Mouse (Mus musculus): ENCODE measurements at regions not wholly inside any gene's neighbourhood (a gene's known extent, or its start where the extent isn't known, plus 50 kb on each side); places are given as distances from the start of the nearest gene placed in this dataset.

- no peak for DNase-seq (ENCODE audit: low spot score in 2 of 2)
Measured at GRCm38 (mm10) chr5:64605171-64605570, 198.0 kb upstream of the Klf3 start.

- DNase-seq (ENCODE audit: low spot score in 2 of 2): no peak
Measured at GRCm38 (mm10) chr5:64605991-64606390, 197.2 kb upstream of the Klf3 start.

DNA sequence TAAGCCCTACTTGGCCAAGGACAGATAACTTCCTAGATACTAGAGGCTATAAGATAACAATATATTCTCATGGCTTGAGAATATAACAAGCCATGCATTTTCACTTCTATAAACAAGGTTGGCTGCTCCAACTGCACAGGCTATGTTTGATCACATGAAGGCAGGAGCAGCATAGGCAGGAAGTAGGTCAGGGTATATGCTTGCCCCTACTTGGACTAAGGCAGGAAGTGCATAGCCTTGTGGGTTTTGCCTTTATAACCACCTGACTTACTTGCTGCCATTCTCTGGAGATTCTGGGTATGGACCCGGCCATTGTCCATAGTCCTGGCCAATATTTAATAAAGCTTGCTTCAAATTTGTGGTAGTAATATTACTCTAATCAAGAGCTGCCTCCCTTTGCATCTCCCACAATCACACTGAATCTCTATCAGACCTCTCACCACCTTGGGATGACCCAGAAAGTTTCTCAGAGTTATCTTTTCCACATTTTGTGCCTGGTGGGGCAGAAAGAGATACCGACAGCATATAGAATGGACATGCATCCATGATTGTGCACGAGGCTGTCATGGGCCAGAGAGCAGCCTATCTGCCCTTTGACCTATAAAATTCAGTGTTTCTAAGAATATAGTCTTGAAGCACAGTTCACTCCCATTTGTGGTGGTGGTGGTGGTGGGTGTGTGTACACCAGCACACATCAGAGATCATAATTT, 193.7 kb upstream of the Klf3 start:
- DNase-seq (ENCODE audit: low spot score in 2 of 2): no peak

GRCm38 (mm10) chr5:64610146-64610545, 193.0 kb upstream of the Klf3 start:
- DNase-seq (ENCODE audit: low spot score in 2 of 2): no peak

DNA sequence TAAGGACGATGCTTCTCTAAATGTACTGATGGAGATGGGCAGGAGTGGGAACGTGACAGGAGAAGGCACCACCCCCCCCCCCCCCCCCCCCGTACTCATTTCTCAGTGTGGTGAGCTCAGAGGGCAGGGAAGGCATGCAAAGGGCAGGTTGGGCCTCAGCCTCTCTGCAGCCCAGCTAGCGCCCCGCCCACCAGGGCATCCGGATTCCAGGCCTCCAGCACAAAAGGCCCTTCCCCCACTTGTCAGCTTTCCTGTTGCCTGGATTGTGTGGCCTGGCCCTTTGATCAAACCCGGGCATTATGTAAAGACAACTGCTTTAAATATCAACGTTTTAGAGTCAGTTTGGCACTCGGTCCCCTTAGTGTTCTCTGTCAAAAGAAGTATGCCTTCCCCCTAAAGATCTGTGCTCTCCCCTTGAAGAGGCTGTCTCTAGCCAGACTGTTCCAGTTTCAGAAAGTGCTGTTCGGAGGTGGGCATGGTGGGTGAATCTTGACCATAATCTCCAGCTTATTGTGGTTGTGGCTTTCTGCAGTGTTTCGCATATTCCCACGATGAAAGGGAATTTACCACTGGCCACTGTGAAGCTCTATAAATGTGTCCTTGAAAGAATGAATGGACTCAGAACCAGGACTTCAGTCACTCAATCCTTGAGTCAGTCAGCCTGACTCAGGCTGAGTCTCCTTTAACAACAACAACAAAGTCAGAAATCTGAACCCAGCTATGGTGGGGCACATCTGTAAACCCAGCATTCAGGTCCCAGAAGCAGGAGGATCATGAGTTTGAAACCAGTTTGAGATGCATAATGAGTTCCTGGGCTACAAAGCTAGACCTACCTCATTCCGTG, 192.4 kb upstream of the Klf3 start:
- DNase-seq (ENCODE audit: low spot score in 2 of 2): peak in 1 of 2 experiments; percentile 43

DNA sequence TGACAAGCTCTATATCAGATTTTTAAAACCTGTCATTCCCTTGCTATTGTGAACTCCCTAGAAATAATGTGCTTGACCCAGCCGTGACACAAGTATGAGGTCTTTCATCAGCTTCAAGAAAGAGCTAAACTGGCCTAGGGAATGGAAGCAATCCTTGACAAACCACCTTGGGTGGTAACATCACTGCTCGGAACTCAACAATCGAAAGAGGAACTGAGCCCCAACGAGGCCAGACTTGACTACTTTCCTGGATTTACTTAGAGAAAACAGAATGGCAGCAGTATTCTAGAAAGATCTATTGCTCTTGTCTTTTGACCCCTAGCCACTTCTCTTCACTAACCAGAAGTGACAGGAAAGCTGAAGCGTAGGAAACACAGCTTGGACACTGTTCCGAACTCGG, 191.2 kb upstream of the Klf3 start:
- no peak for DNase-seq (ENCODE audit: low spot score in 2 of 2)

DNA sequence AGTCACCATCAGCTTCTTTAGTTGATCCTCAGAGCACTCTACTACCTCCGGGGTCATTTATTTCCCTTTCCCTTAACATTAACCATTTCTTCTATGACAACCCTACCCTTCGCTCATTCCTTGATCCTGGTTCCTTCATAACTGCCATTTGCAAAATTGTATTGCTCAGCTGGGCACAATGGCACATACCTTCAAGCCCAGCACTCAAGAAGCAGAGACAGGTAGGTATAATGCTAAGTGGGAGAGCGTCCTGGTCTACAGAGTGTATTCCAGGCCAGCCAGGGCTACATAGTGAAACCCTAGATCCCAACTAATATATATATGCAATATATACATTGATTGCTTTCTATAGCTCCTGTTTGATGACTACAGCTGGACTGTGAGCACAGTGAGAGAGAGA, 189.5 kb upstream of the Klf3 start:
- DNase-seq (ENCODE audit: low spot score in 2 of 2): no peak

GRCm38 (mm10) chr5:64618126-64618525, 185.1 kb upstream of the Klf3 start:
- DNase-seq (ENCODE audit: low spot score in 2 of 2): no peak

DNA sequence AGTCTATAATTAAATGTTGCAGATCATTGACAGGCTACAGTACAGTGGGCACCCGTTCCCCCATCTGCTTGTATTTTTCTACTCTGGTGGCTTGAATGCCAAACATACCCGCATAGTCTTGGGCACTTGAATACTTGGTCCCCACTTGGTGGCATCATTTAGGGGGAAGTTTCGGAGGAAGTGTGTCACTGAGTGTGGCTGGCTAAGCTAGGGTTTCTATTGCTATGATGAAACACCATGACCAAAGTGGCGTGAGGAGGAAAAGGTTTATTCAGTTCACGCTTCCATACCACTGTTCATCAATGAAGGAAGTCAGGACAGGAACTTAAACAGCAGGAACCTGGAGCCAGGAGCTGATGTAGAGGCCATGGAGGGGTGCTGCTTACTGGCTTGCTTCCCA, 183.4 kb upstream of the Klf3 start:
- DNase-seq (ENCODE audit: low spot score in 2 of 2): no peak

GRCm38 (mm10) chr5:64620726-64621125, 182.5 kb upstream of the Klf3 start:
- DNase-seq (ENCODE audit: low spot score in 2 of 2): no peak

GRCm38 (mm10) chr5:64621386-64621785, 181.8 kb upstream of the Klf3 start:
- no peak for DNase-seq (ENCODE audit: low spot score in 2 of 2)

DNA sequence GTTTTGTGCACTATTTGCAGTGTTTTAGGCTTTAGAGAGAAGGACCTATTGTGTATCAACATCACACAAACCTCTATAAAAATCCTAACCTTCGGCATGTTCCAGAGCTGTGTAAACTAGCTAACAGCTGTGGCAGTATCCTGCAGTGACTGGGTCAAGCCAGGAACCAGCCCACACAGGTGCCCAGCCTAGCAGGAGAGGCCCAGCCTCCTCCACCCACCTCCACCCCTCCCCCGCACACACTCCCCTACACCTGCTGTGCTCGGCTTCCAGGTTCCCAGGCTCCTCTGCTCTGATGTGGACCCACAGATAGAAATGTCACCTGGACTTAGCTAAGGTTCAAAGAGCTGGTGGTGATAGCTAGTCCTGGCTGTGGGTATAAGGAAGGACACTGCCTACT, 179.5 kb upstream of the Klf3 start:
- DNase-seq (ENCODE audit: low spot score in 2 of 2): no peak

DNA sequence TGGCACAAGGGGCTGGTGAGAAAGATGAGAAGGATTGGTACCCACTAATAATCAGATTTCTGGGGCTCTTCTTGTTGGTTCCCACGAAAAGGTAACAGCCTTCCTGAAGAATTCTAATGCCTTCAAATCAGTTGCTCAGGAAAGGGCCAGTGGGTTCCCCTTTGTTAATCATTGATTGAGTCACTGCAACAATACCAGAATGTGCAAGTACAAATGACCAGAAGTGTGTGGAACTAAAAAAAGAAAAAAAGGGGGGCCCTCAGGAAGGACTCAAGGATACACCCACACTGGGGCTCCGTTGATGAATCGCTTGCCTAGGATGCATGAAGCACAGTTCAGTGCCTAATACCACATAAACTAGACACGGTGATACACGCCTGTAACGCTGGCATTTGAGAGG, 179.0 kb upstream of the Klf3 start:
- no peak for DNase-seq (ENCODE audit: low spot score in 2 of 2)

DNA sequence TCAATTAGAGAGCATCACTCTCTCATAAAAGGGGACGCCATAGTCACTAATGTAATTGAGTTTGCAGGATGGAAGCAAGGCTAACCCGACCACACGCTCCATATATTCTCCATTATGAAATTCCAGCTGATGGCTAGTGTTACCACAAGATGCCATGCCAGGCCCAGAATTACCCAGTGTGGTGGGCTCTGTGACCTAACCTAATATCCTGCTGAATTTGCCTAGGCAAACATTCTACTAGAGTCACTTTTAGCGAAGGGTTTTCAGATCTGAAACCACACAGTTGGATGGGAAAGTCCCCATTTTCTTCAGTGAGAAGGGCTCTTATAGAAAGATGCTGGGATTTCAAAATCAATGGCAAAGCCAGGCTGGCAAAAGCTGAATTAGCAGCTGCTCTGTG, 177.8 kb upstream of the Klf3 start:
- DNase-seq (ENCODE audit: low spot score in 2 of 2): no peak

DNA sequence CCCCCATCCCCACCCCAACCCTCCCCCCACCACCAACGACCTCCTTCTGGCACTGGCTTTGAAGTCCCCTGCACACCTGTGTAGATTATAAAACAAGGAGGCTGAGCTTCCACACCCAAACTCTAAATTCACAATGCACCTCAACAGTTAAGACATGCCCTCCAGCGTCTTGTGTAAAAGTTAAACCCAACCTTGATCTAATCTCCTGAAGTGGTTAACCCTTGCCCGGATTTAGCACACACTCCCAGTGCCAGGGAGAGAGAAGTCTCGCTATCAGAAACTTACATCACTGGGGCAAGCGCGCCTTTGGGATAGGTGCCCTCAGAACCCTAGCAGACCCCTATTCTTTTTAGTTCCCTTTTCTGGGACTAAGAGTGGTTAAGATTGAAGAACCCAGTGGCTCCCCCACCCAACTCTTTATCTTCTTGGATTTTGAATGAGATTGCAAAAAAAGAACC, 177.3 kb upstream of the Klf3 start:
- peak in 1 of 2 experiments; percentile 25 for DNase-seq (ENCODE audit: low spot score in 2 of 2)

DNA sequence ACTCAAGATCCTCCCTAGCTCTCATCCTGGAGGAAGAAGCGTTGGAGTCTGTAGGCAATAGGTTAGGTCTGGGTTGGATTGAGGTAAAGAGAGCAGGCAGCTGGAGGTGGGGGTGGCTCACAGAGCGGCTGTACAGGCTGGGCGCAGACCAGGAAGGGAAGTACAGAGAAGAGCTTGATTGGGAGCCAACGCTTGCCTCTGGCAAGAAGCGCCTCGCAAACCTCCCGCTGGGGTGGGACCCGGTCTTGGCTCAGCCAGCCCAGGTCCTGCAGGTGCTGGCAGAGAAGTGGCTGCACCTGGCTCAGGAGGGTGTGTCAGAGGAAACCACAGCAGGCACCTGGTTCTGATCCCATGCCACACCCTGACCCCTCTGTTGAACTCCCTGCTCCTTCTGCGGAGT, 176.8 kb upstream of the Klf3 start:
- DNase-seq (ENCODE audit: low spot score in 2 of 2): peak; percentile 61

GRCm38 (mm10) chr5:64630582-64630981, 172.6 kb upstream of the Klf3 start:
- no peak for DNase-seq (ENCODE audit: low spot score in 2 of 2)

DNA sequence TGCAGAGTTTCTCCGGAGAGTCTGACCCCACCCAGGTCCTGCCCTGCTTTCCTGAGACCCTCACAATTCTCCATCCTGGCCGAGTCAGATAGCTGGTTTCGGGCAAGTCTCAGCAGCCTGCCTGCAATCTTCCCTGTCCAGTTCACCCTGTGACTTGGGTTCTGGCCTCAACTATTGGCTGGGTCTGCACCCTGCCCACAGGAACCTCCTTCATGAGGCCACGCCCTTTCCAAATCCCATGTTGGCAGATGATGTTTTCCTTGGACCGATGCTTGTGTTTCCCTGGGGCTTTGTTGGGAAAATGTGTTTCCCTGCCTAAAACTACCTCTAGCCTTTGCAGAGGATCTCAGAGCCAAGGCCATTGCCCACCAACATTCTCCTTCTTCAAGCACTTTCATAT, 171.0 kb upstream of the Klf3 start:
- no peak for DNase-seq (ENCODE audit: low spot score in 2 of 2)

- DNase-seq (ENCODE audit: low spot score in 2 of 2): no peak
Measured at GRCm38 (mm10) chr5:64634008-64634407, 169.2 kb upstream of the Klf3 start.

DNA sequence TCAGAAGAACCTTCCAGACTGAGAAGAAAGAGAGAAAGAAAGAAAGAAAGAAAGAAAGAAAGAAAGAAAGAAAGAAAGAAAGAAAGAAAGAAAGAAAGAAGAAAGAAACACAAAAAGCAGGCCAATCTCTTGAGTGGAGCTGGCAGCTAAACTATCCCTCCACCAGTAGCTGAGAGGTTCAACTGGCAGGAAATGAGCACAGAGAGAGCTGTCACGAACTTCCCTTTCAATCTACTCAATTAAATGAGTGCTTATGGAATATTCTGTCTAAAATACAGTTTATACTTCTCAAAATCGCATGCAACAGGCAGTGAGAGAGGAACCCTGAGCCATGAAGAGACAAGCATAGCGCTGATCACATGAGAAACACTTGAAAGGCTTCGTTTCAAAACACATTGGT, 168.5 kb upstream of the Klf3 start:
- no peak for DNase-seq (ENCODE audit: low spot score in 2 of 2)

- no peak for DNase-seq (ENCODE audit: low spot score in 2 of 2)
Measured at GRCm38 (mm10) chr5:64636301-64636700, 166.9 kb upstream of the Klf3 start.

- DNase-seq (ENCODE audit: low spot score in 2 of 2): no peak
Measured at GRCm38 (mm10) chr5:64643584-64643983, 159.6 kb upstream of the Klf3 start.

All from urinary bladder, adult 18-20 months (tissue).